Mouse (Mus musculus) liver, postnatal 0 days (tissue): ENCODE data around the gene Trmt10b.

Experiments
- CTCF ChIP-seq: sonication (generic); IDR thresholded peaks from 2 replicates; pipeline ENCODE4 v1.5.1; 2016; ENCODE audit warnings: antibody characterized with exemption, low read depth
- EP300 ChIP-seq: IDR thresholded peaks from 2 replicates; pipeline ENCODE4 v1.6.1; 2016; ENCODE audit warnings: antibody characterized with exemption, low read depth, mild to moderate bottlenecking

GRCm38 (mm10) chr4:45305536-45305935 lies 8.6 kb downstream of the Trmt10b start:
- TF ChIP-seq CTCF (no peak), EP300 (no peak)
